Mouse (Mus musculus) megakaryocyte, adult 5-6 weeks (primary cell): ENCODE results near the gene Lyl1. TPM values are rescaled to one million over a fixed set of nuclear protein-coding genes. Genes with fewer than 3 reads are reported as not detected.
A peak's percentile ranks its signal among the peaks of the same experiment; 100 is the strongest.

ENCODE experiments used
- ATAC-seq: 2 replicates; pipeline ENCODE4 v1.8.0; 2016; ENCODE audit warnings: mild to moderate bottlenecking, inconsistent platforms; ENCODE audit not compliant: poor library complexity, severe bottlenecking
- total RNA-seq, 2 experiments: library from RNA; stranded (forward) in 1 of 2; stranded (reverse) in 1 of 2; fragments of 153-499, 151-499 nt in 1 of 2; fragments of 221-1000, 200-1000 nt in 1 of 2; gene quantifications; 2 replicates each; pipeline versions ENCODE4 v1.2.3 to v1.2.4; 2015 to 2017

Lyl1 gene
- total RNA-seq, 2 experiments from 2014 or later: 62.0 to 69.9 TPM

DNA sequence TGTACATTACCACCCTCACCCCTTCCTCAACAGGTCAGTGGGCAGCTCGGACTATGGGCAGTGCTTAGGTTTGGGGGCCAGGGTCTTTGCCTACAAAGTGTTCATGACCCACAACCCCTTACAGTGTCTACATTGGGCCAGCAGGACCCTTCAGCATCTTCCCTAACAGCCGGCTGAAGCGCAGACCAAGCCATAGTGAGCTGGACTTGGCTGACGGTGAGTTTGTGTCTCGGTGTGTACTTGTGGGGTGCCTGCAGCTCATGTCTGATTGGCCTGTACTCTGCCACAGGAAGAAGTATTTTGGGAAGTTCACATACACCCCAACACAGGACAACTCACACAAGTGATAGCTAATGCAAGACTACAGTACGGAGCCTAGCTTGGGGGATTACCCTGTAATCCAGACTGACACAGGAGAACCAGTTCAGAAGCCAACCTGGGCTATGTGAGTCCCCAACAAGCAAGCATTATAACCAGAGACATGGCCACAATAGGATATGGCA is 1.8 kb downstream of the Lyl1 start:
- no peak for ATAC-seq

DNA sequence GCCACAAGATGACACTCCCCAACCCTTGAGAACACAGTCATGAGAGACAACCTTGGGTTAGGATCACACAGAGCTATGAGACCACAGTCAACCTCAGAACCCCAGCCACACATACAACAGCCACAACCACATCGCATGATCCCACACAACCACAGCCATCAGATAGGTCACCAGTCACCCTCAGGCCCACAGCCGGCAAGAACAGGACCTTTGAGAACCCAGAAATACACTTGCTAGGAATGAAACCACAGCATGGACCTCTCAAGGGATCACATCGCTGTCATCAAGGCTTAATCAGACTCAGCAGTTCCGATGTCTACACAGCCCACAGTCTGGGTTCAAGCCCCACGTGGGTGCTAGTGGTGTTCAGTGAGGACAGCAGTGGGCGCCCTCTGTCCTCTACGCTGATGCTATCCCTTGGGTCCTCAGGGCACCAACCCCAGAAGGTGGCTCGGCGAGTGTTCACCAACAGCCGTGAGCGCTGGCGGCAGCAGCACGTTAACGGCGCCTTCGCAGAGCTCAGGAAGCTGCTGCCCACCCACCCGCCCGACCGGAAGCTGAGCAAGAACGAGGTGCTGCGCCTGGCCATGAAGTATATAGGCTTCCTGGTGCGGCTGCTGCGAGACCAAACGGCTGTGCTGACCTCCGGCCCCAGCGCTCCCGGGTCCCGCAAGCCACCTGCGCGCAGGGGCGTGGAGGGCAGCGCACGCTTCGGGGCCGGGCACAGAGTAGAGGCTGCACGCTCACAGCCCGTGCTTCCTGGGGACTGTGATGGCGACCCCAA is 2.4 kb downstream of the Lyl1 start:
- ATAC-seq: no peak

DNA sequence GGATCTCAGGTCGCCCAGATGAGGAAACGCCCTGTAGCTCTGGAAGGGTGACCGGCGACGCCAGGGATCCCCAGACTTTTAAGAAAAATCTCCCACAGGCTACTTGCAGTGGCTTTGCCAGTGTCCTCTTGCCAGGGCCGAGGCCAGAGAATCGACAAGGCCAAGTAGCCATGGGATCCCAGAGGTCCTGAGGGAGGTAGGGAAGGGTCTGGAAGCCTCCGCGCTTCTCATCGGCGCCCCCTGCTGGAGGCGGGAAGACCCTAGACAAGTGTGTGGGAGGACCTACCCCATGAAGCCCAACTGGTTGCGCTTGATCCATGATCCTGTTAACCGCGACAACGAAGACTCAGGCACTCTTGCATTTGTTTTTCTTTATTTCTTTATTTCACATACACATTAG is 3.1 kb downstream of the Lyl1 start:
- no peak for ATAC-seq

DNA sequence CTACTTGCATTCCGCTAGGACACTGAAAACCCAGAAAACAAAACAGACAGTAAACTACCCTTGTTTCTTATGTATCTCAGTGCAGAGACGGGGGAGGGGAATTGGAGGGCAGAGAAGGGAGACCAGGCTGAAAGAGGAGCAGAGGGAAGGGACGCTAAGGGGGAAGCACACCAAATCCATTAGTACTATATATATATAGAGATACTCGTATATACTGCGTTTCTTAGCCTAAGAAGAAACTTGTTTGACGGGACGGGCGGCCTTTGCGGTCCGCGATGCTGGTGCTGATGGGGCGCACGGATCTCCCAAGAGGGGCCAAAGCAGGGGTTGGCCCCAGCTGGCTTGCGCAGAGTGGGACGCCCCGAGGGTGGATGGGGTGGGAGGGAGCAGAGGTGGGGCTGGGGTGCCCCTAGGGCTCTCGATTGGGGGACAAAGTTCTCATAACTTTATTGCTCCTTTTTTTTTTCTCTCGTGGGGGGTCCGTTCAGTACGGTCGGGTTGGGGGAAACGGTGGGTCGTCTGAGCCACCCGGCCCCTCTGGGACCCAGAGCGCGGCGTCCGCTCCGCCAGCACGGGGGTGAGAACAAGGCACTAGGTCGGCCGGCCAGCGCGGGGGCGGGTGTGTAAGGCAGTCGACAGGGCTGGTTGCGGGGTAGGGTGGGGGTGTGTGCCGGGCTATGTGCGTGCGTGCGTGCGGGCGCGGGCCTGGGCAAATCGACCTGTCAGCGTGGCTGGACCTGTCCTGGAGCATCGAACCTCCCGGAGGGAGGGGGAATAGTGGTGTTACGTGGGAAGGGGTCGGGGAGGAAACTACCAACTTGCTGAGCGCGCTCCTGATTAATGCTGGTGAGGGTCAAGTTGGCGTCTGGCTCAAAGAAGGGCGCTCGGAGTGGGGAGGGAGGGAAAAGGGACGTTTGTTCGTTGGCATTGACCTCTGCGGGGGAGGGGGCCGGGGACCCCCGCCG is 3.9 kb downstream of the Lyl1 start:
- ATAC-seq: no peak

DNA sequence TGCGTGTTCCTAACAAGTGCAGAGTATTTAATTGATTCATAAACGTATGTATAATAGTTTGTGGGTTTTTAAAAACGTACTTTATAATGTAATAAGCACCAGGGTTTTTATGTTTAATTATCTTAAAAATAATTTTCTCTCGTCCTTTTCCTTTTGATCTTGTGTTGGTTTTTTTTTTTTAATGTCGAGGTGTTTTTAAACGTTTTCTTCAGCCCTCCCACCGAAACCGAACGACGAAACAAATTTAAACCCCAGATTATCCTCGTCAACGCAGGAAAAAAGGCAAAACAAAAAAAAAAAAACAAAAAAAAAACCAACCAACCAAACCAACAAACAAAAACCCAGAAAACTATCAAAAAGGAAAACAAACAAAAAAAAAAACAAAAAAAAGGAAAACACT is 4.7 kb downstream of the Lyl1 start:
- ATAC-seq: no peak

DNA sequence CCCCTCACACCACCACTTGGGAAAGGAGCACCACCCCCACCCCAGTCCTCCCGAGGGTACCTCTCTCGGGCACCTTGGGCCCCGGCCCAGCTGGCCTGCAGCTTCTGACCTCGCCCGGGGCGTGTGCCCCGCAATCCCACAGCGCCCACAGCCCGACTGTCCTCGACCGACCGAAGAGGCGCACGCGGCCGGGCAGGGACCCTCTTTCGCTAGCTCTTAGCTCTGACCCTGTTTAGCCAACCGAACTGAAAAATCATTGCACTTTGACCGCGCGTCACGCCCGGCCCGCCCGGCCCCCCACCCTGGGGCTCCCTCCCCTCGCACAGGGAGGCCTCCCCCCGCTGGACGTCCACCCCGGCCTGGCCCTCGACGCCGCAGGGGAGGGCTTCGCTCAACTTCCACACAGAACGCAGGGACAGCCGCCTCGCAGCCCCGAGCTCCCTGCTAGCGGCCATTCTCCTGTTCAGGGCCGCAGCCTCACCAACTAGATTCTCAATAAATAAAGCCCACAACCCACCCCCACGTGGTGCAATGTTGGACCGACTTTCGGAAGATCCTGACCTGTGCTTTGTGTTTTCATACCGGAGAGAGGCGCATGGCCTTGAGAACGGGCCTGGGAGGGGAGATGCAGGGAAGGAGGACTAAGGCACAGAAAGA is 5.5 kb downstream of the Lyl1 start:
- peak; percentile 30 for ATAC-seq

DNA sequence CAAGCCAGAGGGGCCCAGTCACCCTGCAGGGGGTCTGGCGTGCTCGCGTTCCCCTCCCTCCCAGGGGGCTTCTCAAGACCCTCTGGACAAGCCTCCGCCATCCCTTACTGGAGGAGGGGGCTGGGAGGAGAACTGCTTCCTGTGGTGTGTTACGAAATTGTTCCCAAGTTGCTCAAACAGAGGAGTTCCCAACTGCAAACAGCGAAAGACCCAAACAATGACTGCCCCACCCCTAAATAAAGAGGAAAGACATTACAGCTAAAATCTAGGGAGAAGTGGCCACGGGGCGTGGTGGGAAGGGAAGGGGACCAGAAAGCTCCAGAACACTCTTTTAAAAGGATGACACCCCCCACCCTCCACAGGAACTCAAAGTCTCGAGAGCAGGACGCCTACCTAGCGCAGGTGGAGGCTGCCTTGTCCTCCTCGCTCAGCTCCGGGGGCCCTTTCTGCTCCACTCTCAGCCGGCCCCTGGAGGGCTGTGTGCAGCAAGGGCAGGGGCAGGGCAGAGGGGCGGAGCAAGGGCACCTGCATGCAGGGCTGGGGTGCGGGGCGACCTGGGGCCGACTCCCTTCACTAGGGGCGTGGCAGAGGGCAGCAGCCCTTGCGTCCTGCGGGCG is 6.1 kb downstream of the Lyl1 start:
- peak; percentile 56 for ATAC-seq

DNA sequence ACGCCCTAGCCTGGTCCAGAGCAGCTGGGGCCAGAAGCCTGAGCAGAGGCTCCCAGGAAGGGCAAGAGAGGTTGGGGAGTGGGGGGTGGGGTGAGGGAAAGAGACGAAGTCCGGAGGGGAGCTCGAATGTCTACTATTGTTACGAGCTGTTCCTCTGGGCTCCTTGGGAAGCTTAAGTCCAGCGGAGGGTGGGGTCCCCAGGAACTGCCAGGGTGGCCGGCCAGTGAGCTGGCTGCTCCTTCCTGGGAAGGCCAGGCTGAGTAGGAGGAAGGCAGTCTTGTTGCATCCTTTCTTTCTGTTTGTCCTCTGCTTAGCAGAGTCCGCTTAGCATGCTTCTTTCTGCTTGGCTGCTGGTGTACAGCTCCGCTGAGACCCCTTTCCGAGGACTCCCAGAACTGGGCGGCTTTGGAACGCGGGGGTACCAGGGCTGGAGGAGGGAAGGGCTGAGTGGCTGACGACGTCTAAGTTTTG is 6.8 kb downstream of the Lyl1 start:
- no peak for ATAC-seq

DNA sequence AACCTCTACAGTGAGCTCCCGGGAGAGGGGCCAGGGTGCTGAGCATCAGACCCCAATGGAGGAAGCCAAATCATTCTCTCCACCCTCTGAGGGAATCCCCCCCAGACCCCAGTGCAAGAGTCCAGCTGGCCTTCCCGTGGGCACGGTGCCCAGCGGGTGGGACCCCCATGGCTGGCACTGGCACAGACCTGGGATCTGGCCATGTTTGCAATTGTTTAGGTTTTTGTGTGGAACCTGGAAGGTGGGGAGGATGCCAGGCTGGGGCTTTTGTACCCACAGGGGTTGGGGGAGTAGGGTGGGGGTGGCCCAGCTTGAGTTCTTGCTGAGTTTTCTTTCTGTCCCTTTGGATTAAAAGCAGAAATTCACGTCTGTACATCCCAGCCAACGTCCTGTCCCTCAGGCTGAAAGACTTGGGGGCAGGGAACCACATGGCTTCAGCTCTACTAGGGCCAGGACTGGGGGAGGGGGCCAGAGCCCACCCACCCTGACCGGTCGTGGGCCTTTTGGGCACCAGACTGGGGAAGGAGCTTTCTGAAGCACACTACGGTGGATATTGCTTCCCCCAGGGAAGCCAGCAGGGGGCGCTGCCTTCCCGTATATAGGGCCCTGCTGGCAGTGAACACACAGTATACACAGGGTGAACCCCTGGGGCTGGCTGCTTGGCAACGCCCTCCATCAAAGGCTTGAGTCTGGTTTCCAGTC is 7.7 kb downstream of the Lyl1 start:
- peak; percentile 57 for ATAC-seq

DNA sequence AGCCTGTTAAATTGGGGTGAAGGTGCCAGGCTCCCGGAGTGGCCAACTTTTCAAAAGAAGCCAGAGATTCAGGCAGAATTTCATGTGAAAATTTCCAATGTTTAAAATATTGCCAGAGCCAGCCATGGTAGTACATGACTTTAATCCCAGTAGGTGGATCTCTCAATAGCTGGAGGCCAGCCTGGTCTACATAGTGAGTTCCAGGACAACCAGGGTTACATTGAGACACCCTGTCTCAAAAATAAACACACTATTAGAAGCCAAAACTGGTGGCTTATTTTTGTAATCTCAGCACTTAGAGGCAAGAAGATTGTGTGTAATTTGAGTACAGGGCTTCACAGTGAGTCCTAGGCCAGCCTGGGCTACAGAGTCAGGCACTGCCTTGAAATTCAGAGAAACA is 8.7 kb downstream of the Lyl1 start:
- no peak for ATAC-seq

DNA sequence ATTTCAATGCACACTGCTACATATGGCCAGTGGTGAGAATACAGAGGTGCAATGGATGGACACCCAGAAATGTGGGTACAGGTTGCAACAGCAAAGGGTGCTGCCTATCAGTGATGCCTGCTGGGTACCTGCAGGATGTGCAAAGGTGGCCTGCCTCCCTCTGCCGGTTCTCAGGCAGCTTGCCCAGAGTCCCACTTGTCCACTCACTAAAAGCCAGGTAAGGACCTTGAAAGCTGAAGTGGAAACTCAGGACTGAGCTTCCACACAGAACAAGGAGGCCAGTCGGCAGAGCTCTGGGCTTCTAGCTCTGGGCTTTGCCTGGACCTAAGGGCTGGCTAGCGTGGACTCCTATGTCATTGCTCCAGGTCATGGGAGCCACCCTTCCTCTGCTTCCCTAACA is 10.1 kb downstream of the Lyl1 start:
- no peak for ATAC-seq

DNA sequence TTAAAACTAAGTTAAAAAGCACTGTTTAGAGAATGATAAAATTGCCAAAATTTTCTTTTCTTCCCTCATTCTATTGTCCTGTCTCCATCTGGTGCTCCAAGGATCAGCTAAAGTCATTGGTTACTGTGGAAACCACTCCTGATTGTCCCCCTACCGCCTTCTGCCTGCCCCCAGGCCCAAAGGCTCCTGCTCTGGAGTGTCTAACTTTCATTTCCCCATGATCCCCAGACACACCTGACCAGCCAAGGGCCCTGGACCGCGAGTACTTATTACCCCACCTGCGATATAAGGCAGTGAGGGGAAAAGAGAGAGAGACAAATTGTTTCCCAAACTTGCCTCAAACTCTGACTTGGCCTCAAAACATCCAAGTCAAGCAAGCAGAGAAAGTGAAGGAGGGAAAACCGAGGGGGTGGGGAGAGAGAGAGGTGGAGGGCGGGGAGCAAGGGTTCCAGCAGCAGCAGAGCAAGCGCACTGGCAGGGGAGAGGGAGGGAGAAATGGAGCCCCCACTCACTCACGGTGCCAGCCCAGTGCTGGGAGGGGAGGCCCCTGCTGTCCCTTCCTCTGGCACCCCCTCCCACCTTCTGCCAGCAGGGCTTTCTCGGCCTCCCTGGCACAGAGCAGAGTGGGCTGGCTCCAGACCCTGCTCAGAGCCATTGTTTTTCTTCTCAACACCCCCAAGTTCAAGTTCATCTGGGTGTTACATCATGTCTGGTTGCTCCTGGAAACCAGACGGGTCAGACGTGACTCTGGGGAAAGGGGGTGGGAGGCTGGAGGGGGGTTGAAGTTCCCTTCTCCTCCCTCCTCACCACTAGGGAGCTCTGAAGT is 10.9 kb downstream of the Lyl1 start:
- no peak for ATAC-seq

DNA sequence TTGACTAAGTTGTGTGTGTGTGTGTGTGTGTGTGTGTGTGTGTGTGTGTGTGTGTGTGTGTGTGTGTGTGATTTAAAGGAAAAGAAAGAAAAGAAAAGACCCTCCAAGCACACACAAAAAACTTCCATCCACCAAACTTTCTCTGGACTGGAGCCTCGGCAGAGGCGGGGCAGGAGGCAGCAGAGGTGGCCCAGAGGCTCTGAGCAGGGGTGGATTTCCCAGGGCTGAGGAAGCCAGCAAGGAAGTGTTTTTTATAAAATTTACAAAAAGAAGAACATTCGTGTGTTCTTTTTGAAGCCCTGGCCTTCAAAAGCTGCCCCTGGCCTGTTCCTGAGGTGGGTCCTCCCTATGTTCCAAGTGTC is 11.5 kb downstream of the Lyl1 start:
- no peak for ATAC-seq

DNA sequence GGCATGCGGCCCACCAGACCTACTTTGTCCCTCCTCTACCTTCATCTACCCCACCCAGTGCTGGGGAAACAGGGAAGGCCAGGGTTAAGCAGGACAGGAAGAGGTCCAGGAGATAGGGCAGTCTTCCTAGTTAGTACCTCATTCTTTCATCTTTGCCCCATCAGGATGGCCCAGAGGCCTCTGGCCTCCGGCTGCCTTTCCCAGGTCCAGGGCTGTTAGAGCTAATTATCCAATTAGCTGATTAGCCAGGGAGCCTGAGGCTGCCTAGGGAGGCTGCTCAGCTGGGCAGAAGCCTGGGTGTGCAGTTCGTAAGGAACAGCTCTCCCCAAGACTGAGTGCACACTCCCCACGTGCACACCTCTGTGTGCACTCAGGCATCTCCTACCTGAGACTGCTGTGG is 12.1 kb downstream of the Lyl1 start:
- no peak for ATAC-seq

DNA sequence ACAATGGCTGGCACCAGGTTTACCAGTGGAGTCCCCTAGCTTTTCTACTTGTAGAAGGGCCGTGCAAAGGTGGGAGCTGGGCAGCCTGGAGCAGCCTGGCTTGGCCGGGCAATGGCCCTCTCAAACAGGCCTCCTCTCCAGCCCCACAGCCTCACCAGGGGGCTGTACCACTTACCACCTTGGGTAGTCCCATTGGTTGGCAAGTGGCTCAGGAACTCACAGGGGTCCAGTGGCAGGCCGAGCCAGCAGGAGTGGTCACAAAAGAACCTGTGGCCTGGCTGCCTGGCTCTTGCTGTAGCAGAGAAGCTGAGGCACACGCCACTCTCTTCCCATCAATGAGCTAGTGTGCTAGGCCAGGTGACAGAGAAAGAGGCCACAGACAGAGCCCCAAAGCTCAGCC is 12.9 kb downstream of the Lyl1 start:
- no peak for ATAC-seq

DNA sequence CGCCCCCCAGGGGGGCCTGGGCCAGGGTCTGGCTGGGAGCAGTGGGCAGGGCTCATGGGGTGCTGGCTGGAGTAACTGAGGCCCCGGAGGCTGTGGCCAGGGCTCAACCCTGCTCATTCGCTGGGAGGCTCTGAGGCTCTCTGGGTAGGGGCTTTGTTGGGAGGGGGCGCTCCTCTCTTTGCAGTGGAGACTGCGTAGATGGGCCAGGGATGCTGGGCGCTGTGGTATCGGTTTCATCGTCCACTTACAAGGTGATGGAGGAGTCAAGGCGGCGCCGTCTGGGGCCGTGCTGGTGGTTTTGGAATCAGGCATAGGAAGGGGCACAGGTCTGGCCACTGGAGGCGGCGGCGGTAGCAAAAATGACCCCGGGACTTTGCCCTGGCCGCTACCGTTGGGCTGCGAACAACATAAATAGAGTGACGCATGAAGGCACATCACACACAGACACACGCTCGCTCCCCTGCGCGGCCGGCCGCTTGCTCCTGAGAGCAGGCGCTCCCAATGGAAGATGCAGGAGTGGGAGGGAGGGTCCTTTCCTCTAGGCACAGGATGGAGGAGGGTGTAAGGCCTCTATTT is 14.7 kb downstream of the Lyl1 start:
- no peak for ATAC-seq

DNA sequence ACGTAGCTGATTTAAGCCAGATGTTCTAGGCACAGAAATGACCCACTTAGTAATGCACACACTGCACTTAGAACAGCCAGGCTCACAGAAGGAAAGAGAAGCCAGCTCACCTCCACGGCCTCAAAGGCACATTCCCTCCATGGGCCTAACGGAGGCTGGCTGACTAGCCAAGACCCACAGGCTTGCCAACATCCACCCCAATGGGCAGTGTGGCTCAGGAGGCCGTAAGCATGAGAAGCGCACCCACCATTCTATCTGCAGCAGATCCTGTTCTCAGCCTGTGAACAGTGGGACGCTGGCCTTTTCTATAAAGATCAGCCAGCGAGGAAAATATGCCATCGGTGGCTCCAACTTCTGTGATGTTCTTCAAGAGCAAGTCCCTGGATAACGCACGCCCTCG is 15.5 kb downstream of the Lyl1 start:
- ATAC-seq: no peak

DNA sequence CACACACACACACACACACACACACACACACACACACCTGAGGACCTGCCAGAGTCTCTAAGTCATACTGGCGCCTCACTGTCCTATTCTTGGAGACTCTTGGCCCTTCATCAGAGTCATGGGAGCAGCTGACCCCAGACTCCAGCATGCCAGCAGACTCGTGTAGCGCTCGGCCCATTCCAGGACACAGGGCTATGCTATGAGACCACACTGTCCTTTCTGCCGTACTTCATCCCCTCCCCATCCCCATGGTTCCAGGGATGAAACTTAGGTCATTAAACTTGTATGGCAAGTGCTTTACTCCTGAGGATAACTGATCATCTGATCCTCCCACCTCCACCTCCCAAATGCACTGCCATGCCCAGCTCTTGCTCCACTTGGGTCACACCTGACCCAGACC is 17.2 kb downstream of the Lyl1 start:
- ATAC-seq: no peak
